Mouse (Mus musculus): Measurements from ENCODE around the gene Cacng3.

DNA sequence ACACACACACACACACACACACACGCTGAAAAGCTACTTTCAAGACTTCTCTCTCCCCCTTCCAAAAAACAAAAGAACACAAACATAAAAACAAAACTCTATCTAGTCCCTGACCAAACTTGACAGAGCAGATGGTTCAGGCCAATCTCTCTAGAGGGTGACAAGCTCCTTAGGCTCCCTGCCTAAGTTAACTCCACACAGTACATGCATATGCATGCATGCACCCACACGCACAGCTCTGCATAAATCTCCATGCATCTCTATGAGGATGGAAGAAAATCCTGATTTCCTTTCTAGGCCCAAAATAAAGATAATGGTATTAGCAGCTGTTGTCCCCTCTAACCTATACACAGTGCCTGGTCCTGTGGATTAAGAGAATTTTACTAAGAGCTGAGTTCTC is 70.4 kb downstream of the Cacng3 start:
- TF ChIP-seq CTCF (IDR thresholded peaks at IDR 0.05; ENCODE audit: control insufficient read depth, insufficient read depth, low read length) (no peak), POLR2A (IDR thresholded peaks at IDR 0.05; ENCODE audit: borderline replicate concordance, control insufficient read depth, low read depth, low read length) (no peak)
